Mouse (Mus musculus): ENCODE results near the gene Rnf34. TPM values are rescaled to one million over a fixed set of nuclear protein-coding genes. Genes with fewer than 3 reads are reported as not detected.

The Rnf34 gene
- polyA plus RNA-seq, 1 experiment from 2014 or later: 13.8 TPM

Other genes with a start within 250 kb of the Rnf34 start
- 3.0 and 3.8 TPM in 2 replicates for gene Ift81, start 235.5 kb upstream of the Rnf34 start, polyA plus RNA-seq (2015; fragmentation: Nextera tagmentation; extraction: Ambion mirVana)
- gene P2rx7, start 206.1 kb upstream of the Rnf34 start, polyA plus RNA-seq (2015; fragmentation: Nextera tagmentation; extraction: Ambion mirVana): 0.98 and 1.3 TPM in 2 replicates
- gene P2rx4, start 142.5 kb upstream of the Rnf34 start, polyA plus RNA-seq (2015; fragmentation: Nextera tagmentation; extraction: Ambion mirVana): 29.0 and 33.0 TPM in 2 replicates
- gene Camkk2, start 70.6 kb upstream of the Rnf34 start, polyA plus RNA-seq (2015; fragmentation: Nextera tagmentation; extraction: Ambion mirVana): 9.6 and 11.5 TPM in 2 replicates
- 258 and 301 TPM in 2 replicates for gene Anapc5, start 28.7 kb upstream of the Rnf34 start, polyA plus RNA-seq (2015; fragmentation: Nextera tagmentation; extraction: Ambion mirVana)
- 21.3 and 23.6 TPM in 2 replicates for gene Kdm2b, start 139.8 kb downstream of the Rnf34 start, polyA plus RNA-seq (2015; fragmentation: Nextera tagmentation; extraction: Ambion mirVana)
- gene Orai1, start 165.0 kb downstream of the Rnf34 start, polyA plus RNA-seq (2015; fragmentation: Nextera tagmentation; extraction: Ambion mirVana): 6.6 and 8.2 TPM in 2 replicates
- gene Morn3, start 197.0 kb downstream of the Rnf34 start, polyA plus RNA-seq (2015; fragmentation: Nextera tagmentation; extraction: Ambion mirVana): not detected in 2 replicates
- gene Tmem120b, start 218.4 kb downstream of the Rnf34 start, polyA plus RNA-seq (2015; fragmentation: Nextera tagmentation; extraction: Ambion mirVana): 23.0 and 24.2 TPM in 2 replicates